ENCODE assay signal across 8 mouse cellular contexts in genomic region chr7:99249582-99249911, GRCm38 (mm10). TPM values are rescaled to one million over a fixed set of nuclear protein-coding genes. Genes with fewer than 3 reads are reported as not detected.
DNase-seq lines count a peak whose midpoint lies in the region; ATAC-seq and TF ChIP-seq lines count a peak whose summit lies in the region.

No protein-coding gene starts in this region.

- intact Hi-C loops in left cerebral cortex, postnatal 4 days (cut with DNase I), result no loop called here

- no peaks in the 10 kb centered on the region for H3K9me3 ChIP-seq in forebrain, embryonic 10.5 days
- H3K9me3 ChIP-seq in hindbrain, embryonic 13.5 days, result no peaks in the 10 kb centered on the region
- no peaks in the 10 kb centered on the region for H3K9me3 ChIP-seq in midbrain, embryonic 15.5 days

- no peaks in the 10 kb centered on the region for H3K79me2 ChIP-seq in liver, adult 2 months (ENCODE audit: control insufficient read depth, insufficient read depth, low read length)

- H3K4me1 ChIP-seq in liver, adult 2 months (ENCODE audit: control insufficient read depth, insufficient read depth, low read length), result no peaks in the 10 kb centered on the region
- peaks cover 17% of the 10 kb centered on the region for H3K4me1 ChIP-seq in forebrain, embryonic 10.5 days
- peaks cover 7% of the 10 kb centered on the region; the same call in 1 of the 2 replicates for H3K4me1 ChIP-seq in hindbrain, embryonic 13.5 days (replicated peaks)
- peaks cover 10% of the 10 kb centered on the region for H3K4me1 ChIP-seq in midbrain, embryonic 15.5 days

- no peak for TF ChIP-seq POLR2A in liver, adult 2 months (IDR thresholded peaks at IDR 0.05; ENCODE audit: extremely low read depth, insufficient read depth, low read length)

- peak; percentile 69 for DNase-seq in liver, adult 2 months (ENCODE audit: extremely low read depth, low read depth, low spot score)
- no peak for DNase-seq in liver
- DNase-seq in brain, adult 2 months (ENCODE audit: low read depth, low spot score), result peak; percentile 90
- peak; percentile 66 for DNase-seq in forebrain, embryonic 10.5 days (ENCODE audit: extremely low spot score, low spot score)
- DNase-seq in left cerebral cortex, postnatal 4 days, result peak; percentile 47
- DNase-seq in testis, postnatal 14 days (ENCODE audit: low spot score), result peak; percentile 56

- H3K27ac ChIP-seq in liver, adult 2 months (replicated peaks; ENCODE audit: insufficient read depth, low read depth, low read length), result no peak overlapping the region
- H3K27ac ChIP-seq in forebrain, embryonic 10.5 days, result no peak overlapping the region
- H3K27ac ChIP-seq in hindbrain, embryonic 13.5 days, result no peak overlapping the region
- no peak overlapping the region for H3K27ac ChIP-seq in midbrain, embryonic 15.5 days

- TF ChIP-seq CTCF in liver, adult 2 months (IDR thresholded peaks at IDR 0.05; ENCODE audit: low read depth, low read length), result peak; percentile 70

- no peaks in the 10 kb centered on the region for H3K36me3 ChIP-seq in liver, adult 2 months (ENCODE audit: control insufficient read depth, insufficient read depth, low read length)
- H3K36me3 ChIP-seq in forebrain, embryonic 10.5 days (replicated peaks), result no peaks in the 10 kb centered on the region
- no peaks in the 10 kb centered on the region for H3K36me3 ChIP-seq in hindbrain, embryonic 13.5 days
- H3K36me3 ChIP-seq in midbrain, embryonic 15.5 days (replicated peaks), result no peaks in the 10 kb centered on the region

- H3K4me2 ChIP-seq in hindbrain, embryonic 13.5 days, result peak overlapping the region; percentile 69
- peak overlapping the region; percentile 69 for H3K4me2 ChIP-seq in midbrain, embryonic 15.5 days

- no peaks in the 10 kb centered on the region for H3K27me3 ChIP-seq in liver, adult 2 months (ENCODE audit: control insufficient read depth, insufficient read depth, low read length)
- peaks cover 51% of the 10 kb centered on the region for H3K27me3 ChIP-seq in forebrain, embryonic 10.5 days (ENCODE audit: poor library complexity, severe bottlenecking)
- peaks cover 20% of the 10 kb centered on the region for H3K27me3 ChIP-seq in hindbrain, embryonic 13.5 days
- H3K27me3 ChIP-seq in midbrain, embryonic 15.5 days (replicated peaks), result peaks cover 9% of the 10 kb centered on the region; the same call in 1 of the 2 replicates

- H3K9ac ChIP-seq in liver, adult 2 months (ENCODE audit: low read depth, low read length), result no peak overlapping the region
- H3K9ac ChIP-seq in hindbrain, embryonic 13.5 days, result no peak overlapping the region
- H3K9ac ChIP-seq in midbrain, embryonic 15.5 days, result no peak overlapping the region

- 2% methylated on average over 10 of the region's 10 CpGs for WGBS in liver, adult 2 months
- under 1% methylated on average over 10 of the region's 10 CpGs for WGBS in forebrain, embryonic 10.5 days
- 3% methylated on average over 10 of the region's 10 CpGs for WGBS in hindbrain, embryonic 13.5 days
- 2% methylated on average over 10 of the region's 10 CpGs for WGBS in midbrain, embryonic 15.5 days

- no peak overlapping the region for H3K4me3 ChIP-seq in liver, adult 2 months (ENCODE audit: insufficient read depth, low read depth, low read length)
- peak overlapping the region; percentile 58 for H3K4me3 ChIP-seq in forebrain, embryonic 10.5 days
- peak overlapping the region; percentile 43; the same call in 1 of the 2 replicates for H3K4me3 ChIP-seq in hindbrain, embryonic 13.5 days
- H3K4me3 ChIP-seq in midbrain, embryonic 15.5 days, result peak overlapping the region; percentile 42

- ATAC-seq in hindbrain, embryonic 13.5 days (ENCODE audit: low FRiP score), result peak; percentile 55; the same call in 1 of the 2 replicates
- ATAC-seq in midbrain, embryonic 15.5 days (replicated peaks), result peak; percentile 75

RNA-seq across cellular contexts. Expression of gene Mogat2, which starts 11.1 kb away (rescaled TPM):
- total RNA-seq in liver, adult 2 months (2014; rRNA removed), result 0.20 and 0.74 TPM in 2 replicates
- 0.22 and 0.34 TPM in 2 replicates for polyA plus RNA-seq in liver, adult 2 months (2012; rRNA removed)
- polyA plus RNA-seq in forebrain, embryonic 10.5 days (2016; fragmentation: Nextera tagmentation; extraction: Ambion mirVana), result 35.2 and 37.7 TPM in 2 replicates
- polyA plus RNA-seq in hindbrain, embryonic 13.5 days (2015; fragmentation: Nextera tagmentation; extraction: Ambion mirVana), result 3.1 TPM in 2 replicates
- under 1 TPM in 1 of 2 experiments, not detected in 1; 0.26 TPM for total RNA-seq in left cerebral cortex, postnatal 4 days (2021)
- polyA plus RNA-seq in midbrain, embryonic 15.5 days (2015; fragmentation: Nextera tagmentation; extraction: Ambion mirVana), result 1.3 and 1.9 TPM in 2 replicates

RNA-seq across cellular contexts. Expression of gene Map6, which starts 17.7 kb away (rescaled TPM):
- total RNA-seq in liver, adult 2 months (2014; rRNA removed), result not detected in 2 replicates
- 0.04 TPM in 1 of 2 replicates, not detected in the other for polyA plus RNA-seq in liver, adult 2 months (2012; rRNA removed)
- polyA plus RNA-seq in forebrain, embryonic 10.5 days (2016; fragmentation: Nextera tagmentation; extraction: Ambion mirVana), result 14.8 and 18.0 TPM in 2 replicates
- 104 and 106 TPM in 2 replicates for polyA plus RNA-seq in hindbrain, embryonic 13.5 days (2015; fragmentation: Nextera tagmentation; extraction: Ambion mirVana)
- 100 to 1,000 TPM; 277 to 282 TPM for total RNA-seq in left cerebral cortex, postnatal 4 days (2021)
- polyA plus RNA-seq in midbrain, embryonic 15.5 days (2015; fragmentation: Nextera tagmentation; extraction: Ambion mirVana), result 153 and 155 TPM in 2 replicates

Comparison
In these comparisons a context has a peak if more than half of its experiments do, and no peak if none do; other contexts are left out.
1. RNA of gene Map6, which starts 17.7 kb away (polyA plus RNA-seq): 153 to 155 TPM in midbrain, embryonic 15.5 days, 104 to 106 TPM in hindbrain, embryonic 13.5 days and 14.8 to 18.0 TPM in forebrain, embryonic 10.5 days; 0.04 TPM in liver, adult 2 months; every median in the first group is over 10 times any median in the second.